Mouse (Mus musculus): ENCODE results near the gene Sync. TPM values are rescaled to one million over a fixed set of nuclear protein-coding genes. Genes with fewer than 3 reads are reported as not detected.

Sync gene
- polyA plus RNA-seq, 1 experiment from 2014 or later, result 0.40 TPM

DNA sequence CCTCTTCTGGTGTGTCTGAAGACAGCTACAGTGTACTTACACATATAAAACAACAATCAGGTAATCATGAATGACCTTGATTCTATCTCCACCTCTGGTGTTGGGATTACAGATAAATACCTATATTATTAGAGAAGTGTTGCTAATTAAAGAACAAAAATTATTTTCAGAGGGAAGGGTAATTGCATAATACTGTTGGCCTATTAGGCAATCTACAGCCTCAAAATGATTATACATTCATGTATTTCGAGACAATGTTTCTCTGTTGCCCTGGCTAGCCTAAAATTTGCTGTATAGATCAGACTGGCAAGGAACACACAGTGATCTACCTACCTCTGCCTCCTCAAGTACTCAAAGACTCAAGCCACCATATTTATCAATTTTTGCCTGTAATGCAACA, 36.1 kb downstream of the Sync start:
- Histone ChIP-seq H3K27ac (no peak overlapping the region), H3K4me2 (no peak overlapping the region), H3K9ac (no peak overlapping the region), H3K27me3 (no peaks in the 10 kb centered on the region), H3K4me1 (peaks cover 5% of the 10 kb centered on the region), H3K36me3 (replicated peaks) (peaks cover 77% of the 10 kb centered on the region), H3K9me3 (no peaks in the 10 kb centered on the region), H3K4me3 (replicated peaks) (no peak overlapping the region)
- 94% methylated on average over 1 of the region's 1 CpGs for whole genome bisulfite sequencing
- ATAC-seq (ENCODE audit: low FRiP score), result no peak

DNA sequence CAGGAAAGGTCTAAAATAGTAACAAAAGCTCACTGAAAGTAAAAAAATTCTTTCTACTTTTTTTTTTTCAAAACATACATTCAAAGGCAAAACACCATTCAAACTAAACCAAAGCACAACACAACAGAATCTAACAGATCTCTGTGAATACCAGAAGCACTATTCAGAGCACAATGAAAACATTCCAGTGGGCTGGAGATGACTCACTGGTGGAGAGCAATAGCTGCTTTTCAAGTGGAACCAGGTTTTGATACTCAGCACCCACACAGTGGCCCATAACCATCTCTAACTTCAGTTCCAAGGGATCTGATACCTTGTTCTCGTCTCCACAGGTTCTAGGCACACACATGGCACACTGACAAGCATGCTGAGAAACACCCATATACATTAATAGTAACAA, 37.3 kb downstream of the Sync start:
- H3K9ac ChIP-seq, result no peak overlapping the region
- H3K27ac ChIP-seq, result no peak overlapping the region
- no peak for ATAC-seq (ENCODE audit: low FRiP score)
- no peak overlapping the region for H3K4me2 ChIP-seq
- WGBS, result 93% methylated on average over 1 of the region's 1 CpGs
- H3K4me3 ChIP-seq (replicated peaks), result no peak overlapping the region
- H3K9me3 ChIP-seq, result no peaks in the 10 kb centered on the region
- H3K36me3 ChIP-seq (replicated peaks), result peaks cover 76% of the 10 kb centered on the region
- no peaks in the 10 kb centered on the region for H3K27me3 ChIP-seq
- H3K4me1 ChIP-seq, result peaks cover 5% of the 10 kb centered on the region

DNA sequence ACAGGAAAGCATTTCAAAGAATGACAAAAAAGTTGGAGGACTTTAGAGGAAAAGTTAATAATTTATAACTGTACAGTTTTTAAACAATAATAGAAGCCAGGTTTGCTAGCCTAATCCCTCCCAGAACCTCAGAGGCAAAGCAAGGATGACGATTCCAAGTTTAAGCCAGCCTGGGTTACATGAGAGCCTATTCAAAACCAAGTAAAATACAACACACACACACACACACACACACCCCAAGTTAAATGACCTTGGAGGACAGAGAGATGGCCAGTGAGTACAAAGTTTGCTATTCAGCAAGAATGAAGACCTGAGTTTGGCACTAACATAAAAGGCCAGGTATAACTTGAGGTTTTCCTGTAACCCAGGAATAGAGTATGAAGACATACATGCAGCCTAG, 38.8 kb downstream of the Sync start:
- Histone ChIP-seq H3K36me3 (replicated peaks) (peaks cover 75% of the 10 kb centered on the region), H3K27me3 (no peaks in the 10 kb centered on the region), H3K27ac (no peak overlapping the region), H3K9me3 (no peaks in the 10 kb centered on the region), H3K9ac (no peak overlapping the region), H3K4me3 (replicated peaks) (no peak overlapping the region), H3K4me2 (no peak overlapping the region), H3K4me1 (peaks cover 13% of the 10 kb centered on the region)
- no peak for ATAC-seq (ENCODE audit: low FRiP score)
- WGBS, result 80% methylated on average over 1 of the region's 1 CpGs

DNA sequence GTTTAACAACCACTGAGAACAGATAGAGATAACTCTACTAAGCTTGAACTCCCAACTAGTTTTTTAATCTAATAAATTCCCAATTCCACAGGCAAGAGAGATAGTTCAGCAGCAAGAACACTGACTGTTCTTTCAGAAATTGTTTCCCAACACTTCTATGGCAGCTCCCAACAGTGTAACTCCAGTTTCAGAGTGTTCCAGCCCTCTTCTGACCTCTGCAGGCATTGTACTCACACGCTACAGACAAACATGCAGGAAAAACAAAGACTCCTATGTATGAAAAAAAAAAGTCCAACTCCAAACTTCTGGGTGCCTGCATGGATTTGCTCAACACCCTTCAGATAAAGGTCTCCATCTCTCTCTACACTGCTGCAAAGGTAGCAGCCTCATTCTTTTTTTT, 45.4 kb downstream of the Sync start:
- H3K4me2 ChIP-seq, result peak overlapping the region; percentile 63
- peaks cover 42% of the 10 kb centered on the region for H3K4me1 ChIP-seq
- ATAC-seq (ENCODE audit: low FRiP score), result no peak
- no peaks in the 10 kb centered on the region for H3K9me3 ChIP-seq
- peak overlapping the region; percentile 18; the same call in 1 of the 2 replicates for H3K9ac ChIP-seq
- peaks cover 51% of the 10 kb centered on the region for H3K36me3 ChIP-seq (replicated peaks)
- peak overlapping the region; percentile 96 for H3K4me3 ChIP-seq (replicated peaks)
- H3K27ac ChIP-seq, result no peak overlapping the region
- 39% methylated on average over 1 of the region's 1 CpGs for WGBS
- no peaks in the 10 kb centered on the region for H3K27me3 ChIP-seq

DNA sequence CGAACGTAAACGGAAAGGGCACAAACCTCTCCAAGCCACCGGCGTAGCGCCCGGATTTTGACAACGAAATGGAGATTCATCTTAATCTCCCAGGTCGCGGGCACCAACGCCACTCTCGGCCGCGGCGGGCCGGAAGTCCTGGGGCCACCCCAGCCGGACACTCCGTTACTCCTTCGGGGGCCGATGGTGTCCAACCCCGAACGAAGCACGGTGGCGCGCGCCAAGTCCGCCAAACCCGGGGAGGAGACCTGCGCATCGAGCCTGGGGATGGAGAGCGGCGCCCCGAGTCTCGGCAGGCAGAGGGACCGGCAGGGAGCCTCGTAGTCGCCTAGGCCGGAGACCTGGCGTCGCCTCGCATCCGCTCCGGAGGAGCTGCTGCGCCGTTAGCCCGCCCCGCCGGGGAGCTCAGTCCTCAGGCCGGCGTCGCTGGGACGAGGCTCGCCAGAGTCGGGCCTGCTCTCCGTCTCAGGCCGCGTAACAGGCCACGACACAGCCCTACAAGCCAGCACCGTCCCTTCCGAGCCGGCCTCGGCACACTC, 47.3 kb downstream of the Sync start:
- Histone ChIP-seq H3K9me3 (no peaks in the 10 kb centered on the region), H3K27me3 (no peaks in the 10 kb centered on the region), H3K9ac (peak overlapping the region; percentile 88), H3K36me3 (replicated peaks) (peaks cover 35% of the 10 kb centered on the region), H3K27ac (peak overlapping the region; percentile 96), H3K4me1 (peaks cover 42% of the 10 kb centered on the region), H3K4me2 (peak overlapping the region; percentile 63), H3K4me3 (replicated peaks) (peak overlapping the region; percentile 96)
- ATAC-seq (ENCODE audit: low FRiP score), result peak; percentile 24
- WGBS, result 1% methylated on average over 62 of the region's 62 CpGs

DNA sequence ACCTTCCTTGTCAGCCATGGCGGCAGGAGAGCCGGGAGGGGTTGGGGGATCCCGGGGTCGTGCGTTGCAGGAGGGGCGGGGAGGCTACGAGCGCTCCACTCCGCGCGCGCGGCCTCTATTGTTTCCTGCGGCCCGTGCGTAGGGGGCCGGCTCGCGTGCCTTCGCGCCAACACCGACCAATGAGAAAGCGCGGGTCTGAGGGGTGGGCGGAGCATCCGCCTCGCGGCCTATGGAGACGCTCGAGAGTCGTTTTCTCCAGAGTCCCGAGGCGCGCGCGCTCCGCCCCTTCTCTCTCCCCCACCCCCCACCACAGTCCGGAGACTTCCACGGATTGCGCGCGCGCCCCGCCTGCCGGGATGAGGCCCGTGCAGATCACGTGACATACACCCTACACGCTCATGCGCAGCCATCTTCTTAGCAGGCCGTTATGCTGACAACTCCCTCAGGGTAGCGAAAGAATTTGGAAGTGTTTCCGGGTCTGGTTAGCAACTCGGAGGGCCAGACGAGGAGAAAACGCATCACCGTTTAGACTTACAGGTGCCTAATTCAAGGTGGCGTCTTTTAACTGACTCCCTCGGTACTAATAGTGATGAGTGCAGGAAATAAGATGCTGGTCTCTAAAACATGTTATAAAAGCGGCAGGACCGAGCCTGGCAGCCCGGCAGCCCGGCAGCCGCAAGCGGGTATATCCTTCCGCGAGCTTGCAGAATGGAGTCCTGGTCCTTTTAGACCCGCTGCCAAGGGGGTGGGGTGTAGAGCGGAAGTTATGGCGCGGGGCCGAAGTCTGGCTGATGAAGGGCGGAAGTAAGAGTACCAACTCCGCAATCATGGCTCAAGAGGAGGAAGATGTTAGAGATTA, 48.0 kb downstream of the Sync start, which contains the start of the genes Rbbp4 and Zbtb8os:
Gene Rbbp4 (minus strand): TSS at position 155 of the 859 bp plus-strand sequence.
Gene Zbtb8os (plus strand): TSS at position 480 of the 859 bp plus-strand sequence.
- Histone ChIP-seq H3K36me3 (replicated peaks) (peaks cover 29% of the 10 kb centered on the region), H3K27ac (peak within 1 kb of the TSS; percentile 98), H3K4me1 (peaks cover 40% of the 10 kb centered on the region), H3K9me3 (no peaks in the 10 kb centered on the region), H3K27me3 (no peaks in the 10 kb centered on the region), H3K9ac (peak within 1 kb of the TSS; percentile 88), H3K4me3 (replicated peaks) (peak within 1 kb of the TSS; percentile 96), H3K4me2 (peak within 1 kb of the TSS; percentile 91)
- WGBS, result under 1% methylated on average over 70 of the region's 73 CpGs
- ATAC-seq (ENCODE audit: low FRiP score), result peak; percentile 99

DNA sequence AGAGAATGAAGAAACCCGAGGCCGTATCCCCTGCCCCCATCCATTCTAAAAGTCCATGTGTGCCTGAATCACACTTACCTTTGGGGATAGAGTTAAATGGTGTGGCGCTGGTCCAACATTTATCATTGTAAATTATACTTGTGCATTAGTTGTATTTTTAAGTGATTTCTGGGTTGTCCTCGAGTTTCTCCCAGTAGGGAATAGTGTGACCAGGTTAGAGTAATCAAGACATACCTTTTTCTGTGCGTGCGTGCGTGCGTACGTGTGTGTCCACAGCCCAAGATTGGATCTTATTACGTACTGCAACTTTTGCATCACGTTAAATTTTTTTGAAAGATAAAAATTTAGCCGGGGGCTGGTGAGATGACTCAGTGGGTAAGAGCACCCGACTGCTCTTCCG, 48.9 kb downstream of the Sync start:
- Histone ChIP-seq H3K27me3 (no peaks in the 10 kb centered on the region), H3K36me3 (replicated peaks) (peaks cover 21% of the 10 kb centered on the region), H3K9ac (peak overlapping the region; percentile 77), H3K4me1 (peaks cover 32% of the 10 kb centered on the region), H3K9me3 (no peaks in the 10 kb centered on the region), H3K4me3 (replicated peaks) (peak overlapping the region; percentile 96), H3K4me2 (peak overlapping the region; percentile 91), H3K27ac (peak overlapping the region; percentile 98)
- 55% methylated on average over 14 of the region's 14 CpGs for WGBS
- ATAC-seq (ENCODE audit: low FRiP score), result no peak

DNA sequence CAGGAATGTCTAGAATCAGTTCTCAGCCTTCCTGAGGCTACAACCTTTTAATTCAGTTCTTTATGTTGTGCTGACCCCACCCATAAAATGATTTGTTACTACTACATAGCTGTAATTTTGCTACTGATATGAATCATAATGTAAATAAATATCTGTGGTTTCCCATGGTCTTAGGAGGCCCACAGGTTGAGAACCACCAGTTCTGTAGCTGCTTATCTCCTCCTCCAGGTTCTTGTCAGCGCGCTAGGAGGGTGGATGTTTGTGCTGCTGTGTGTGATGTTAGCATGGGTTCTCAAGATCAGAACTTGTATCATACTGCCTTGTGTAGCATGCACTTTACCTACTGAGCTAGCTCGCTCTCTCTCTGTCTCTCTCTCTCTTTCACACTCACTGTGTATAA, 52.3 kb downstream of the Sync start:
- 96% methylated on average over 3 of the region's 3 CpGs for WGBS
- ATAC-seq (ENCODE audit: low FRiP score), result no peak
- Histone ChIP-seq H3K27me3 (no peaks in the 10 kb centered on the region), H3K36me3 (replicated peaks) (peaks cover 28% of the 10 kb centered on the region), H3K4me1 (0 out of 2 replicates have a peak, but pooled peaks cover 5% of the 10 kb centered on the region), H3K27ac (no peak overlapping the region), H3K4me2 (no peak overlapping the region), H3K9ac (no peak overlapping the region), H3K4me3 (replicated peaks) (no peak overlapping the region), H3K9me3 (no peaks in the 10 kb centered on the region)

DNA sequence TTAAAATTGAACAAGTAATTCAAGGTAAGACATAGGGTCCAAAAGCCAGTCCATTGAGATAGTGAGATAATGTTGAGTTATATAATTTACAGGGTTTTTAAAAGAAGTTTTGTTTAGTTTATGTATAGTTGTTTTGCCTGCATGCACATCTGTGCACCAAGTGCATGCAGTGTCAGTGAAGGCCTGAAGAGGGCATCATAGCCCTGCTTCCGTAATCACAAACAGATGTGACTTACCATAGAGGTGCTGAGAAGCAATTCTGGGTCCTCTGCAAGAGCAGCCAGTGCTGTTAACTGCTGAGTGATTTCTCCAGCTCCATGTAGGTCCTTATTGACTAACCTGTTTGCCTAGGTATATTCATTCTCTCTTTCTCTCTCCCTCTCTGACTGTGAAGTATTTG, 54.5 kb downstream of the Sync start:
- Histone ChIP-seq H3K9ac (no peak overlapping the region), H3K4me3 (replicated peaks) (no peak overlapping the region), H3K9me3 (no peaks in the 10 kb centered on the region), H3K27ac (no peak overlapping the region), H3K27me3 (no peaks in the 10 kb centered on the region), H3K4me2 (no peak overlapping the region), H3K4me1 (0 out of 2 replicates have a peak, but pooled peaks cover 2% of the 10 kb centered on the region), H3K36me3 (replicated peaks) (peaks cover 39% of the 10 kb centered on the region)
- WGBS, result 89% methylated on average over 1 of the region's 1 CpGs
- ATAC-seq (ENCODE audit: low FRiP score), result no peak

DNA sequence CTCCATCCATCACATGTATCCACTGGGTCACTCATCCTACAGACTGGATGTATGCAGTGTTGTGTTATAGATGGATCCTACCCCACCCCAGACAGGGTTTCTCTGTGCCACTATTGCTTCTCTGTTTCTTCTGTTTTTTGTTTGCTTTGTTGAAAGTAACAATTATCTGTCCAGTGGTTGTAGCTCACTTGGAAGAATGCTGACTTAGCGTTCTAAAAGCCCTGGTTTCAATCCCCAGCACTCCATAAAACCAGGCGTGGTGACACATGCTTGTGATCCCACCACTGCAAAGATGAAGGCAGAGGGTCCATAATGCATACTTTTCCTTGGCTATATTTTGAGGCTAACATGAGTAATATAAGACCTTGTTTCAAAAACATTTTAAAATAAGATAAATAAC, 55.3 kb downstream of the Sync start:
- Histone ChIP-seq H3K9me3 (no peaks in the 10 kb centered on the region), H3K27ac (no peak overlapping the region), H3K4me3 (replicated peaks) (no peak overlapping the region), H3K36me3 (replicated peaks) (peaks cover 41% of the 10 kb centered on the region), H3K4me2 (no peak overlapping the region), H3K9ac (no peak overlapping the region), H3K27me3 (no peaks in the 10 kb centered on the region), H3K4me1 (no peaks in the 10 kb centered on the region)
- ATAC-seq (ENCODE audit: low FRiP score), result no peak
- 87% methylated on average over 2 of the region's 2 CpGs for WGBS

DNA sequence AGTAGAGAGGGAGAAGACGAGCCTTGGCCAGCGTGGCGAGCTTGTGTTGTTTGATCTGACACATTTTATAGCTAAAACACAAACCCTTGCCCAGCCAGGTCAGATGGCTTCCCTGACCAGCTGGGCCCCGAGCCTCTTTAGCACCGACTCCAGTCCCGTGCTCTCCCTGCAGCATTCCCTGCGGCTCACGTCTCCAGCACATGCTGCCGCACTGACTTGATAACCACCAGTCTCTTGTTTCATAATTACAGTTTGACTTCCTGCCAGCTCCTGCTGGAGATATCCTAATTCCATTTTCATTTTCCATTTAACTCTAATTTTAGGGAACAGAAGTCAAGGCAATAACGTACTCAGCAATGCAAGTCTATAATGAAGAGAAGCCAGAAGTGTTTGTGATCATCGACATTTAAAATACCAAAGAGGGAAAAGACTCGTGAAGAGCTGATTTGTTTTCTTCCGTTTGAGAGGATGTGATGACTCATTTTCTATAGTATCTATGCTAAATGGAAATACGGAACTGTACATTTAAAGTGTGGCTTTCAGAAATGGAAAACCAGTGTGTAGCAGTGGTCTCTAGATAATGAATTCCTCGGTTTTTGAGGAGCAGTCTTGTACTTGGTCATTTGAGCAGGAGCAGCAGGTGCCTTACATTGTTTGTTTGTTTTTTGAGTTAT, 59.2 kb downstream of the Sync start:
- Histone ChIP-seq H3K9me3 (no peaks in the 10 kb centered on the region), H3K4me2 (no peak overlapping the region), H3K9ac (no peak overlapping the region), H3K27me3 (no peaks in the 10 kb centered on the region), H3K4me1 (no peaks in the 10 kb centered on the region), H3K36me3 (replicated peaks) (peaks cover 40% of the 10 kb centered on the region), H3K4me3 (replicated peaks) (no peak overlapping the region), H3K27ac (no peak overlapping the region)
- 91% methylated on average over 15 of the region's 15 CpGs for WGBS
- no peak for ATAC-seq (ENCODE audit: low FRiP score)

DNA sequence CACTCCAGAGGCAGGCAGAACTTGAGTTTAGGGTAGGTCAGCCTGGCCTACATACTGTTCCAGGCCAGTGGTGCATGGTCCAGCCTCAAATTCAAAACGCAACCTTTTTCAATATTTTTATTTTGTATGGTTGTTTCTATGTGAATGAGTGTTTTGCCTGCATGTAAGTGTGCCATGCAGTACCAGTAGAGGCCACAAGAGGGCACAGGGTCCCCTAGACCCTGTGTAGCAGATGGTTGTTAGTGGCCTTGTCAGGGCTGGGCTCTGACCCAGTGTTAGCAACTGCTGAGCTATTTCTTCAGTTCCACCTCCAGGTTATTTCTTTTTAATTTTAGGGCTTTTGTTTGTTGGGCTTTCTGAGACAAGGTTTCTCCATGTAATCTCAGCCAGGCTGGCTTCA, 63.2 kb downstream of the Sync start:
- Histone ChIP-seq H3K4me2 (no peak overlapping the region), H3K4me3 (replicated peaks) (no peak overlapping the region), H3K9ac (no peak overlapping the region), H3K27me3 (no peaks in the 10 kb centered on the region), H3K9me3 (no peaks in the 10 kb centered on the region), H3K36me3 (replicated peaks) (peaks cover 19% of the 10 kb centered on the region), H3K27ac (no peak overlapping the region), H3K4me1 (no peaks in the 10 kb centered on the region)
- peak; percentile 60; the same call in 1 of the 2 replicates for ATAC-seq (ENCODE audit: low FRiP score)
- WGBS, result 17% methylated on average over 1 of the region's 1 CpGs
